Mouse (Mus musculus) embryonic facial prominence, embryonic 12.5 days (tissue): ENCODE data around the gene Ltbp1. TPM values are rescaled to one million over a fixed set of nuclear protein-coding genes. Genes with fewer than 3 reads are reported as not detected.

Source experiments
- ATAC-seq: fragments of 200-750 bp; cut with Nextera tagmentation; 2 replicates; pipeline ENCODE4 v1.8.0; 2017; ENCODE audit not compliant: insufficient number of reproducible peaks, insufficient read depth, low FRiP score, low TSS enrichment
- H3K27ac ChIP-seq: fragments of 300-500 bp; sonication (generic); 2 replicates; pipeline ENCODE4 v1.5.1; 2016; ENCODE audit warnings: mild to moderate bottlenecking
- H3K27me3 ChIP-seq: fragments of 300-500 bp; sonication (generic); 2 replicates; pipeline ENCODE4 v1.6.1; 2016; ENCODE audit warnings: mild to moderate bottlenecking, moderate library complexity
- H3K36me3 ChIP-seq: fragments of 300-500 bp; sonication (generic); 2 replicates; pipeline ENCODE4 v1.6.1; 2016; ENCODE audit warnings: mild to moderate bottlenecking
- H3K4me1 ChIP-seq: fragments of 300-500 bp; sonication (generic); 2 replicates; pipeline ENCODE4 v1.6.1; 2016
- H3K4me2 ChIP-seq: fragments of 300-500 bp; sonication (generic); replicated peaks from 2 replicates; pipeline ENCODE4 v1.6.1; 2016; ENCODE audit warnings: mild to moderate bottlenecking, moderate library complexity
- H3K4me3 ChIP-seq: fragments of 300-500 bp; sonication (generic); 2 replicates; pipeline ENCODE4 v1.5.1; 2016; ENCODE audit warnings: mild to moderate bottlenecking
- H3K9ac ChIP-seq: fragments of 300-500 bp; sonication (generic); 2 replicates; pipeline ENCODE4 v1.6.1; 2016; ENCODE audit warnings: mild to moderate bottlenecking, moderate library complexity
- H3K9me3 ChIP-seq: fragments of 300-500 bp; sonication (generic); 2 replicates; pipeline ENCODE4 v1.6.1; 2016; ENCODE audit warnings: mild to moderate bottlenecking, moderate library complexity
- WGBS: fragments of 180-500 bp; shearing (Covaris S2); methylation state at CpG from one replicate; pipeline ENCODE4 v1.1.7; 2016; 5-methylcytosine and 5-hydroxymethylcytosine counted together
- polyA plus RNA-seq: library from polyadenylated mRNA; unstranded; fragments of >200 nt; fragmentation: Nextera tagmentation; extraction: Ambion mirVana; gene quantifications from 2 replicates; pipeline ENCODE4 v1.2.1, GENCODE M21; 2016

Ltbp1 gene
- polyA plus RNA-seq, 1 experiment from 2014 or later = 36.7 TPM

DNA sequence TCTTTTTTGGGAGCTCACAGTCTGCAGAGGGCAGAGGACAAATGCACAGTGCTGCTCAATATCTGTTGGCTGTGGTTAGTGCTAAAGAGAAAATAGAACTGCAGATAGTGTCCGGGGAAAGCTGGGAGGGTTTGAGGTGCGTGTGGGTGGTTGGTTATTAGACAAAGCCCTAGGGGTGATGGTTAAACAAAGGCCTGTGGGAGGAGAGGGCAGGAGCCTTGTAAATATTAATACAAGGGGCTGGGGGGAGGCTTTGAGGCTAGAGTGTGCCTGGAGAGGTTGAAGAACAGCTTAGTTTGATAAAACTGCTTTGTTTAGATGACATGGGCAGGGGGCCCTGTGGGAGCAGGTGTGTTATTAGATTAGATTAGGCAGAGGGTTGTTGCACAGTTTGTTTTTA, 65.8 kb downstream of the Ltbp1 start:
- ATAC-seq = no peak
- Histone ChIP-seq H3K27me3 (no peaks in the 10 kb centered on the region), H3K9ac (no peak overlapping the region)

GRCm38 (mm10) chr17:75071749-75072148, 66.4 kb downstream of the Ltbp1 start:
- no peak overlapping the region for H3K9ac ChIP-seq
- 83% methylated on average over 2 of the region's 2 CpGs for WGBS
- no peak overlapping the region for H3K4me3 ChIP-seq
- peaks cover 13% of the 10 kb centered on the region for H3K4me1 ChIP-seq
- ATAC-seq = no peak
- no peak overlapping the region for H3K4me2 ChIP-seq
- no peaks in the 10 kb centered on the region for H3K27me3 ChIP-seq
- H3K27ac ChIP-seq = no peak overlapping the region
- no peaks in the 10 kb centered on the region for H3K36me3 ChIP-seq
- no peaks in the 10 kb centered on the region for H3K9me3 ChIP-seq

More for the DNA sequence above, 65.8 kb downstream of the Ltbp1 start:
- Histone ChIP-seq H3K4me1 (peaks cover 13% of the 10 kb centered on the region), H3K9me3 (no peaks in the 10 kb centered on the region), H3K27ac (no peak overlapping the region), H3K4me2 (no peak overlapping the region), H3K4me3 (no peak overlapping the region), H3K36me3 (no peaks in the 10 kb centered on the region; the same call in 1 of the 2 replicates)
- 22% methylated on average over 2 of the region's 2 CpGs for WGBS

DNA sequence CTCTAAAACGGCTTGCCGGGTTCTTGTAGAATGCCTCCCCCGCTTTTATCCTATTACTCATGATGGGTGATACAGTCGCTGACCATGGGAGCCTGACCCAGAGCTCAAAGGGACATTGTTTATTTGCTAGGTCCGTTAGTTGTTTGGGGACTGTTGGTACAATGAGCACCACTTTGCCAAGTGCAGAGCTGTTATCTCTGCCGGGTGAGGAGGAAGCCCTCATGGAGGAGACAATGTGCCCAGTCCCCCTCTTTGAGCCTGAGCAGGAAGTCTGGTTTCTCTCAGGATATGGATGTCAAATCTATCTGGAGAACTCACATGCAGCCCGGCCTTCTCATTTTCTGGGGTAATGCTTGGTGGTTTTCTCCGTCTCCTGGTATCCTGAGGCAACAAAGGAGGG, 68.5 kb downstream of the Ltbp1 start:
- WGBS = 42% methylated on average over 8 of the region's 8 CpGs
- Histone ChIP-seq H3K4me3 (no peak overlapping the region), H3K27me3 (no peaks in the 10 kb centered on the region), H3K27ac (no peak overlapping the region), H3K4me2 (no peak overlapping the region), H3K9ac (no peak overlapping the region), H3K9me3 (no peaks in the 10 kb centered on the region), H3K4me1 (peaks cover 7% of the 10 kb centered on the region; the same call in 1 of the 2 replicates), H3K36me3 (no peaks in the 10 kb centered on the region)
- ATAC-seq = no peak

GRCm38 (mm10) chr17:75074978-75075699, 69.8 kb downstream of the Ltbp1 start:
- 69% methylated on average over 19 of the region's 19 CpGs for WGBS
- no peaks in the 10 kb centered on the region for H3K9me3 ChIP-seq
- no peak overlapping the region for H3K27ac ChIP-seq
- no peak overlapping the region for H3K9ac ChIP-seq
- no peak overlapping the region for H3K4me3 ChIP-seq
- ATAC-seq = no peak
- H3K4me1 ChIP-seq = peaks cover 7% of the 10 kb centered on the region; the same call in 1 of the 2 replicates
- H3K4me2 ChIP-seq = no peak overlapping the region
- H3K36me3 ChIP-seq = no peaks in the 10 kb centered on the region
- no peaks in the 10 kb centered on the region for H3K27me3 ChIP-seq

- Histone ChIP-seq H3K36me3 (no peaks in the 10 kb centered on the region), H3K4me2 (no peak overlapping the region), H3K9me3 (no peaks in the 10 kb centered on the region), H3K4me1 (no peaks in the 10 kb centered on the region), H3K4me3 (no peak overlapping the region), H3K9ac (no peak overlapping the region), H3K27me3 (no peaks in the 10 kb centered on the region), H3K27ac (no peak overlapping the region)
- WGBS = 51% methylated on average over 2 of the region's 2 CpGs
- no peak for ATAC-seq
These were observed 76.0 kb downstream of the Ltbp1 start for GRCm38 (mm10) chr17:75081401-75081800.

- ATAC-seq = no peak
- Histone ChIP-seq H3K36me3 (no peaks in the 10 kb centered on the region), H3K4me2 (no peak overlapping the region), H3K4me3 (no peak overlapping the region), H3K27ac (no peak overlapping the region), H3K27me3 (no peaks in the 10 kb centered on the region), H3K9me3 (no peaks in the 10 kb centered on the region), H3K9ac (no peak overlapping the region), H3K4me1 (peaks cover 5% of the 10 kb centered on the region; the same call in 1 of the 2 replicates)
These were observed 77.1 kb downstream of the Ltbp1 start for GRCm38 (mm10) chr17:75082449-75082848.

DNA sequence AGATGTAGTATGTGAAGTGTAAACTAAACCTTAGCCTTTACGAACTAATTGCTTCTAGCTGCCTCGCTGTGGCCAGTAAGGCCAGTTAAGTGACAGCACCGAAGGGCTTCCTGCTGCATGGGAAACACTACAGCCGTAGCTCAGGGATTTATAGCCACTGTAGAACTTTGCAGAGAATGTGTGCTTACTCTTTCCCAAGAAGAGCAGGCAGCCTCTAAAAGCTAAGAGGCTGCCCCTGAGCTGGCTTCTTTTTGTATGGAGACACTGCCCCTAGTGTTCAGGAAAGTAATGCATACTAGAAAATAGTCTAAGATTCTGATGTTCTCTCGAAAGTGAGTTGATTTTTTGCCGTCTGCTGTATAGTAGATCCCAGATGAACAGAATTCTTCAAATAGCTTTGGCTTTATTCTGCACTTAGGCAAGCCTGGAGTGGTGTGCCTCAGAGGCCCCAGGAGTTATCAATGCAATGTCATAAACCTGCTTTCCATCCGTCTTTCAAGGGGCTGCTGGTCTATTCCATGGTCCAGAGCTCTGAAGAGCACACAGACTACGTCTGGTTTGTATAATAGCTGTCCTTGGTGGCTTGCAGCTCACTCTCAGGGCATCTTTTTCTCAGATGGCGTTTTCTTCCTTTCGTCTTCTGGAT, 82.1 kb downstream of the Ltbp1 start:
- no peak overlapping the region for H3K27ac ChIP-seq
- WGBS = 35% methylated on average over 10 of the region's 10 CpGs
- H3K27me3 ChIP-seq = no peaks in the 10 kb centered on the region
- H3K36me3 ChIP-seq = no peaks in the 10 kb centered on the region
- no peak overlapping the region for H3K4me2 ChIP-seq
- H3K4me1 ChIP-seq = peaks cover 5% of the 10 kb centered on the region; the same call in 1 of the 2 replicates
- no peak overlapping the region for H3K4me3 ChIP-seq
- ATAC-seq = peak; percentile 41; the same call in 1 of the 2 replicates
- H3K9me3 ChIP-seq = no peaks in the 10 kb centered on the region
- no peak overlapping the region for H3K9ac ChIP-seq

DNA sequence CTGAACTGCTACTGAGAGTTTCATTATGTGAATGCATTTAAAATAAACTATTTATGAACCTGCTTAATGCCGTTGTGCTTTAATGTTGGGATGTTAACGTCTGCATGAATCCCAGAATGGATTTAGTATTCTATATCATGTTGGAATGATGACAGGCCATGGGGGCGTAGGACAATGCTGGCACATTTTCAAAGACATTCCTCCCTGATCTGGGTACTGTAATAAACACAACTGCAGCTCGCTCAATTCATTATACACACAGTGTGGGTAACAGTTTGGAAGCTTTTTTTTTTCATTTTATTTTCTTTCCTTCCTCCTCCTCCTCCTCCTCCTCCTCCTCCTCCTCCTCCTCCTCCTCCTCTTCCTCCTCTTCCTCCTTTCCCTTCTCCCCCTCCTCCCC, 82.9 kb downstream of the Ltbp1 start:
- Histone ChIP-seq H3K4me3 (no peak overlapping the region), H3K27me3 (no peaks in the 10 kb centered on the region), H3K9ac (no peak overlapping the region), H3K4me1 (peaks cover 5% of the 10 kb centered on the region; the same call in 1 of the 2 replicates), H3K27ac (no peak overlapping the region), H3K36me3 (no peaks in the 10 kb centered on the region), H3K4me2 (no peak overlapping the region), H3K9me3 (no peaks in the 10 kb centered on the region)
- WGBS = 74% methylated on average over 4 of the region's 4 CpGs
- ATAC-seq = no peak

- WGBS = 80% methylated on average over 11 of the region's 11 CpGs
- ATAC-seq = no peak
- Histone ChIP-seq H3K9ac (no peak overlapping the region), H3K27ac (no peak overlapping the region), H3K27me3 (no peaks in the 10 kb centered on the region), H3K4me1 (peaks cover 5% of the 10 kb centered on the region; the same call in 1 of the 2 replicates), H3K4me2 (no peak overlapping the region), H3K9me3 (no peaks in the 10 kb centered on the region), H3K36me3 (no peaks in the 10 kb centered on the region), H3K4me3 (no peak overlapping the region)
These were observed 83.4 kb downstream of the Ltbp1 start for GRCm38 (mm10) chr17:75088727-75089126.

DNA sequence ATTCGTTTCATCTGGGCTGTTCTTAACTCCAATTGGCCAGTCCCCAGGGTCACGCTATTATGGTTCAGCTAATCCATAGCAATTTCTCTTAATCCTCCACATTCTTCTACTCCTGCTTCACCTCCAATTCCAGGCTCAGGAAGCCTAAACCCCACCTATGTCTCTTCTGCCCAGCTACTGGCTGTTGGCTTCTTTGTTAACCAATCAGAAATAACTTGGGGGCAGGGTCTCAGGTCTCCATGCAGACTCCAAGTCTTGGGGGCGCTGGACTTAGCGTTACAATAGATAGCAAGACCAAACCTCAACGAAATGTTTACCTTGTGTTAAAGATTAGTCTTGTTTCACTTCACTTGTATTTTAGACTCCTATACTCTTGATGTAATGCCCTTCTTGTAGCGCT, 85.2 kb downstream of the Ltbp1 start:
- ATAC-seq = no peak
- no peaks in the 10 kb centered on the region for H3K27me3 ChIP-seq
- no peak overlapping the region for H3K4me3 ChIP-seq
- H3K9me3 ChIP-seq = no peaks in the 10 kb centered on the region
- WGBS = 78% methylated on average over 6 of the region's 6 CpGs
- no peak overlapping the region for H3K27ac ChIP-seq
- peaks cover 5% of the 10 kb centered on the region; the same call in 1 of the 2 replicates for H3K4me1 ChIP-seq
- no peak overlapping the region for H3K4me2 ChIP-seq
- H3K9ac ChIP-seq = no peak overlapping the region
- no peaks in the 10 kb centered on the region for H3K36me3 ChIP-seq

GRCm38 (mm10) chr17:75093563-75093962, 88.2 kb downstream of the Ltbp1 start:
- no peak overlapping the region for H3K9ac ChIP-seq
- no peak for ATAC-seq
- no peak overlapping the region for H3K4me3 ChIP-seq
- no peaks in the 10 kb centered on the region for H3K9me3 ChIP-seq
- H3K4me2 ChIP-seq = no peak overlapping the region
- WGBS = 78% methylated on average over 3 of the region's 3 CpGs
- H3K4me1 ChIP-seq = no peaks in the 10 kb centered on the region
- no peak overlapping the region for H3K27ac ChIP-seq
- H3K36me3 ChIP-seq = no peaks in the 10 kb centered on the region
- H3K27me3 ChIP-seq = no peaks in the 10 kb centered on the region

DNA sequence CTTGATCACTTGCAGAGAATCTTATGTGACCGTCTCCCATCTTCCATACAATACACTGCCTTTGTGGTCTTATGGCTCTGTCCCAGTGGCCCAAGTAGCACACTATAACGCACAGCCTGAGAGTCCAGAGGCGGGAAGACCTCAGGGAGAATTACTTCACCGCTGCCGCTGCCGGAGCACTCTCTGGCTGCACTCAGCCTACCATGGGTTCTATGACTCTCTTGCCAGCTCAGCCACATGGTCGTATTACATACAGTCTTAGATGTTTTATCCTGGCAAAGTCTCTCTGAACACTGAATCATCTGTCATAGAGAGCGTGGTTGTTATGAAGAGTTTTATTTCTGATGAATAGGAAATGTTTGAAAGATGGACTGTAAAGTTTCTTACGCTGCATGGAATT, 89.2 kb downstream of the Ltbp1 start:
- Histone ChIP-seq H3K27ac (no peak overlapping the region), H3K36me3 (no peaks in the 10 kb centered on the region), H3K27me3 (no peaks in the 10 kb centered on the region), H3K9me3 (no peaks in the 10 kb centered on the region), H3K4me3 (no peak overlapping the region), H3K9ac (no peak overlapping the region), H3K4me2 (no peak overlapping the region), H3K4me1 (no peaks in the 10 kb centered on the region)
- ATAC-seq = no peak
- WGBS = 80% methylated on average over 9 of the region's 9 CpGs
